Mouse (Mus musculus) cerebellum, postnatal 25 days (tissue): ENCODE results near the gene Wrb.

ENCODE experiments used
- DNase-seq, 2 experiments: peaks; one replicate each; pipeline ENCODE4 v3.0.0; 2021; ENCODE audit warnings: mixed read lengths in 2 of 2

Gene Wrb

DNA sequence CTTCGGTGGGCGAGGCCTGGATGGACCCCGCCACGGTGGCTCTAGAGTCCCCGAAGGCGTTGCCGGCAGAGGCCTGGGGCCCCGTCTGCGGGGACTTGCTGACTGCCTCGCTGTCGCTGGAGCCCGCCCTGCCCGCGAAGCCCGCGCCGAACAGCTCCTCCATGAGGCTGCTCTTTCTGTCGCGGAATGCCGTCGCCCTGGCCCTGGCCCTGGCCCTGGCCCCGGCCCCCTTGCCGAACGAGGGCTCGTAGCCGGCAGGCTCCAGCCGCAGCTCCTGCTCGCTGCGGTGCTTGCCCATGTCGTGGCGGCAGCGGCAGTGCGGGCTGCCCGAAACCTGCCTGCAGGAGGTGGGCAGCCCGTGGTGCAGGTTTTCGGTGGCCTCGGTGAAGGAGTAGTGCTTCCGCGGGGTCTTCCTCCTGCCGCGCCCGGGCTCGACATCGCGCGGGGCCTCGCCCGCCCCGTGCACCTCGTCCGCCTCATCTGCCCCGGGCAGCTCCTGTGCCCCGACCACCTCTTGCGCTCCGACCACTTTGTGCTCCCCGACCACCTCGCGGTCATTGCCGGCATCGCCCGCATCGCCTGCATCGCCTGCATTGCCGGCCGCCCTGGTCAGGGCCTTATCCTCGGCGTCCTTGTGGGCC, 14.0 kb downstream of the Wrb start:
- peak; percentile 78 to 80 for DNase-seq

DNA sequence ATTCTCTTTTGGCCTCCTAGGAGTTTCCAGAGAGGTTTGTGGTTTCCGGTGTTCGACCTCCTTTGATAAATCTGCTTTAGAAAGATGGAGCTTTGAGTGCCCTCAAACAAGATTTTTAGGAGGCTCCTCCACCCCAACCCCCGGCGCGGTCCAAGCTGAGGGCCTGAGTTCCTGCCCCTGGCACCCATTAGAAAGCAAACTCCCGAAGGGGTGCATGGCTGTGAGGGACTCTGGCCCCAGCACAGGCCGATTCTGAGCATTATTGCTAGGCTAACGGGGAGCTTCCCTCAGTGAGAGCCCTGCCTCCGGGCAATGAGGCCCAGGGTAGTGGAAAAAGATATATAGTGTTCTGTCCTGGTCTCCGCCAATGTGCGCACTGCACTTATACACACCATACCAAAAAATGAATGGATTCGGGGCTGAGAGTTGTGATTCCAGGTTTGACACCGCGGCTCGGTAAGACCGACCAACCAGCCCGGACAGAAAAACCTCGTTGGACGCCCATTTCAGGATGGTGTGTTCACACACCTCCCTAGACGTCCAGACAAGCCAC, 14.7 kb downstream of the Wrb start:
- DNase-seq: peak in 1 of 2 experiments; percentile 46

DNA sequence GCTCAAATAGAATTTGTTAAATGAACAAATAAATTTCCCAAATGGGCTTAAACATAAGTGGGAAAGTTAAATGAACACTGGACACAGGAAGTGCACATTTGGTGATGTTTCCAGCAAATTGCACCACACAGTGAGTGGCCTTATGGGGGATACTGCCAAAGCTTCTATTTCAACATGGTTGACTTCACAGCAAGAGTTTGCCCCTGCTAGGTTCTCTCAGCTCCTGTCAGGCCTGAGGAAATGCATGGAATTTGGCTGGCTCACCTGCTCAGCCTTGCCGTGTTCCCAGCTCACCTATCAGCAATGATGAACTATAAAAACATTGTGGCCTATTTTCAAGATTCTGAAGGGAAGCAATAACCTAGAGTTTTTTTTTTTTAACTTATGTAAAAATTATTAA, 15.7 kb downstream of the Wrb start:
- peak; percentile 46 to 53 for DNase-seq

DNA sequence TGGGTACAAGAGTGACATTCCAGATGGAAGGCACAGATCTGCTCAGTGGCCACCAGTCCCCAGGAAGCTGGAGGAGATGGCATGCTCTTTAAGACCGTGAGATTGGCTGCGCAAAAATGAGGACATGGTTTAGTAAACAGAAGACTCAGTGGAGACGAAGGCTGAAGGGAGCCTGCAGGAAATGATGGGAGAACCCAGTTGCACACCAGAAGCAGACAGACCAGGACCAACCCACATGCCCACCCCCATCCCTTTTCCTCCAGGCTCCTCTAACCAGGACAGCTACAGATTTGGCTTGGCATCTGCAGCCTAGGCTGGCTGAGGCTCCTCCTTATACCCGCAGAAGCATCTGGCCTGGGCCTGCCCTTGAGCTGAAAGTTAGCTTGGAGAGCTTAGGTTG, 16.1 kb downstream of the Wrb start:
- peak; percentile 52 to 54 for DNase-seq

DNA sequence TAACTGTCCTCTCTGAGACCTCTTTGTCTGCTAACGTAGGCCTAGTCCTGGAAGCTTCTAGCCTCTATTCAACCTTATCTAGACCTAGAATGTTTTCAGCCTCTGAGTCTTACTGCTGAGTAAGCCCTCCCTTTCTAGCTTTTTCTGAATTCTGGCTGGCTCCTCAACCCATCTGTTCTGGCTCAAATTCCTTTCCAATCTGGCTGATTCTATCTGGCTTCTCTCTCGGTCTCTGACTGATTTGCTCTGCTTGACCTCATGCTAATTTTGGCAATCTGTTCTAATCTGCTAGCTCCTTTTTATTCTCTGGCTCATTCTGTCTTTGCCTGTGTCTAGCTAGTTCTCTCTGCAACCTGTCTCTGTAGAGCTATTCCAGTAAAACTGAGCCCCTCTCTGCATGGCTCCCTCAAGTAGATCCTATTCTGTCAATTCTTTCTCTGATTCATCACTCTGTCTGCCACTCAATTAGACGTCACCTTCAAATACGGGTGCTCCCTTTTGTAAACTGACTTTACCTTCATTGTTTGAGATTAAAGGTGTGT, 20.6 kb downstream of the Wrb start:
- DNase-seq: peak; percentile 60 to 64

DNA sequence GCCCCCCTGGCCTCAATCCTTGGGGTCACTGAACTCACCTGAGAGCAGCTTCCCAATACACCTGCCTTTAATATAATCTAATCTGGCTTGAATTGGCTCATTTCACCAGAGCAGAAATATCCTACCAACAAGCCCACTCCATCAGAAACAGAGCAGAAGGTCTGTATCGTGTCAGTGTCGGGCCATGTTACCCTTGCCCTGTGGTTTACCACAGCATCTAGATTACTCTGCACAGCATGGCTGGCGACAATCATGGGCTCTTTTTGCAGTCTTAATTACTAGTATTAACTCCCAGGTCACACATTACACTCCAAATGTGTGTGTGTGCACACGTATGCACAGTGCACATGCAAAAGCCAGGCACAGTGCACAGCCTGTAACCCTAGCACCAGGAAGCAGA, 23.6 kb downstream of the Wrb start:
- no peak for DNase-seq

DNA sequence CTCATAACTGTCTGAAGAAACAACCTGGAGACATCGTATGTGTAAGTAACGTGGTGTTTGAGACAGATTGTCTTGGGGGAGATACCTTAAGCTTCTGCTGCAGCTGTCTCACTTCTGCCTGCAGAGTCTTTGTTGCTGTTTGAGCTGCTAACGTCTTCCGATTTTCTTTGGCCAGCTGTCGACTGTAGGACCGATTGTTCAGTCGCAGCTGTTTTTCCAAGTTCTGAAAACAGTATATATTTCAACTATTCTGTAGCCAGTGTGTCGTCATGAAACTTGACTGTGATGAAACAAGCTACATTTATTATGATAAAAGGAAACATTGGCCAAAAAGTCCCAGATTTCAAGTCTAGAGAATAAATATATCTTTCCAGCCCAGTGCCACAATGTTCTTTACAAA, 28.4 kb downstream of the Wrb start:
- no peak for DNase-seq

DNA sequence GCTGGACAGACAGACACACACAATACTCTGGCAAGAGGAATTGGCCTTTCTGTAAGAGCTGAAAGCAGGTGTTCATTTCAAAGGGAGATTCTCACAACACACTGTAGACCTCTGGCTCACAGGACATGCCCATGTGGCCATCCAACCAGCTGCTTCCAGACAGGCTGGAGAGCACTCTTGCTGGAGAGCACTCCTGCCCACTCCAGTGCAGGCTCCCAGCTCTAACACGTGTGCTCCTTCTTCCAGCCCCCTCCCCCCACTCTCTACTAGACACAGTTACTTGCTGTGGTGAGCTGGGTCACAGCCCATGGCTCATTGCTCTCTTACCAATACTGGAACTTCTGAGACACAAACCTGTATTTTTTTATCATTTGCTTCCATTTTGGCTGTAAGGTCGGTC, 30.2 kb downstream of the Wrb start:
- DNase-seq: no peak

DNA sequence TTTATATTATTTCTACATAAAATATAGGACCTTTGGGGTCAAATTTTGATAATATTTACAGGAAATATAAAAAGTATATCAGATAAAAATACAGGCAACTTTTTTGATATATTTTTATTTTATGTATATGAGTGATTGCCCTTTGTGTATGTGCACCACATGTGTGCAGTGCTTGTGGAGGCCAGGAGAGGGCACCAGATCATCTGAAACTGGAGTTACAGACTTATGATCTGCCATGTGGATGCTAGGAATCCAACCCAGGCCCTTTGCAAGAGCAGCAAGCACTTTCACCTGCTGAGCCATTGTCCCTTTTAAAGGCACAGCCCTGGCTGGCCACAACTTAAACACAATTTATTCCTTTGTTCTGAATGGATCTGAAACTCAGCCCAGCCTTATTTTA, 33.9 kb downstream of the Wrb start:
- no peak for DNase-seq

DNA sequence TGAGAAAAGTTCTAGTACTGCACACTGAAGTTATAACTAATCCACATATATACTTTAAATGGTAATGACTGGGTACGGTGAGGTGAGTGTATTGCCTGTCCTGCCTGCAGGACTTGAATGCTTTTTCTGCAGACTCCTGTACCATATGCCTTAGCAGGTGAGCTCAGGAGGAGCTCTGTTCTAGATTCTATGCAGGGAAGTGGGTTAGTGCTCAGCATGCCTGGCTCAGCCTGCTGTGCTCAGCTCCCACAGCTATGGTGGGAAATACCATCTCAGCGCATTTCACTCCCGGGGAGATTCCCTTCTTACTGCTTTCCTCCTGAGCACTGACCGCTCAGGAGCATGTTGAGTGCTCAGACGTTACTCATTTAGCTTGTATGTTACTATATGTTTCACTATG, 42.4 kb downstream of the Wrb start:
- DNase-seq: peak; percentile 49 to 55

DNA sequence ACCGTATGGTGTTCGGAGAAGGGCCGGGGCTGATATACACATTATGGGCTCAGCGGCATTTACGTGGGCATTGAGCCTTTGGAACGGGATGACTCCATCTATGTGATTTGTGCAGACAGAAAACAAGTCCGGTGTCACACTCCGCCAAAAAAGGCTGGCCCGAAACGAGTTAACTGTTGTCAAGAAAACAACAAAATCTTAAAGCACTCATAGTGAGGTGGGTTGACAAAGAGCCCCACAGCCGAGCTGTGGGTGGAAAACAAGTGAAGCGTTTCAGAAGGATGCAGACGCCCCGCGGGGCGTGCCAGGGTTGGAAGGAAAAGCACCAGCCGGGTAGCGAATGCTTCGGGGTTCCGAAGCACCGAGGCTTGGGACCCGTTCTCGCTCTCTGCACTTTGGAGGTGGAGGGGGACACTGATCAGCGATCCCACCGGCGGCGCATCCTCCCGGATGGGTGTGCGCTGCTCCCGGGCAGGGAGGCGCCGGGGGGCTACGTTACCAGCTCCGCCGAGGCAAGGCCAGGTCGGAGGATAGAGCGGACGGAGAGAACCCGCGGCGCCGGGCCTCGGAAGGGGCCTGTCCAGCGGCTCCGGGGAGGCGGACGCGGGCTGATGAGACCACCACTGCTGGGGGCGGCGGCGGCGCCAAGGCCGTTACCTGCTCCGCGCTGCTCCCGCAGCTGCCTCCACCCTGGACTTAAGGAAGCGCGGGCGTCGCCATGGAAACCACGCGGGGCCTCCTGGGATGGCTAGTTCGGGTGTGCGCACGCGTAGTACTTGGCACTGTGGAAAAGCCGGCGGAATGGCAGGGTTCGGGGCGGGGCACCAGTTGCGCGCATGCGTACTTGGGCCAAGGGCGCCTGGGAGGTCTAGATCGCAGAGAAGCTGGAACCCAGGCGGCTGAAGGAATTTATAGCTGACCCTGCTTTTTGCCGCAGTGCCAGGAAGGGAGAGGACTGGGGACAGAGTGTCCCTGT, 46.6 kb downstream of the Wrb start, which contains the start of gene Lca5l:
Gene Lca5l, minus strand, starts transcription at position 741 of the 976 bp plus-strand sequence.
- DNase-seq: peak; percentile 100

DNA sequence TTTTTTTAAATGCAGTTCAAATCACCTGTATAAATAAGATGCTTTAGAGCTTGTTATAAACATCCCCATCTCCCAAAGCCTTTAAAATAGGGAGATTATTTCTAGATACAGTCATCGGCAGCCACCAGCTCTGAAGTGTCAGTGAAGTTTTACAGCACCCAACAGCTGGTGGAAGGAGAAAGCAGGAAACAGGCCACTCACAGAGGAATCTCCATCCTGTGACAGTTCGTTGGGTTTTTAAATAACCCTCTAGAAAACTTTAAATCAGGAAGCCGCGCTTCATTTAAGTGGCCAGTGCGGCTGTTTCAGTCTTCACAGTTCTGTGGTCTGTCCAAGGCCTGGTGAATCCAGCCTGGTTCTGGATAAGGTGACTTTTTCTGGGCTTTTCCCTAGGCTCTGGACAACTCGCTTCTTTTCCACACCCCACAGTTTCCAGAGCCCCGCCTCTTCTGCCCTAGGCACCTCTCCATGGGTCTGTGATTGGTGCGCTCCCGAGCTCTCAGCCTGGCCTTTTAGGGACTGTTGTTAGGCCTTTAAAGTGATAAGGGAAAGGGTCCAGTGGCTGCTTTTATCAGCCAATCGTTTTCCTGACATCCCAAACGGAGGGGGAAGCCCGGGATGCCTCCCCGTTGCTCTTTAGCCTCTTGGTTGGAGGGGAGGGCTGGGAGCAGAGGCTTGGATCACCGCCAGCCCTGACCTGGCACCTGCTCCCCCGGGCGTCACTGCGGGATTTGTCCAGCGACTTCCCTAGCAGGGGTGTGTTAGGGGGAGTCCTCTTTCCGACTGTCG, 54.9 kb downstream of the Wrb start, which contains the start of gene Sh3bgr:
Gene Sh3bgr, plus strand, starts transcription at position 538 of the 789 bp plus-strand sequence.
- peak; percentile 77 to 79 for DNase-seq

DNA sequence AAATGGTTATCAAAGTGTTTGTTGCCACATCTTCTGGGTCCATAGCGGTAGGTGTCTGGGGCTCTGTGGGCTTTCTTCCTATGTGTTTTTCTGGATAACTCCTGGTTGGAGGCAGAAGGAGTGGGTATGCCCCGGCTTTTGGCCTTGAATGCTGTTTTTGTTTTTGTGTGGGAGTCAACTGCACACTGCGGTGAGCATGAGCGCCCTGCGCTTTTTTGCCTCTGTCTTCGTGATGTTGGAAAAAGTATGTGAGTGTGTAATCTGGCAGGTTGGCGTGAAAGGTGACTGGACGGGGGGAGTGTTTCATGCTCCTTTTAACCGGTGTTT, 55.5 kb downstream of the Wrb start:
- DNase-seq: no peak

DNA sequence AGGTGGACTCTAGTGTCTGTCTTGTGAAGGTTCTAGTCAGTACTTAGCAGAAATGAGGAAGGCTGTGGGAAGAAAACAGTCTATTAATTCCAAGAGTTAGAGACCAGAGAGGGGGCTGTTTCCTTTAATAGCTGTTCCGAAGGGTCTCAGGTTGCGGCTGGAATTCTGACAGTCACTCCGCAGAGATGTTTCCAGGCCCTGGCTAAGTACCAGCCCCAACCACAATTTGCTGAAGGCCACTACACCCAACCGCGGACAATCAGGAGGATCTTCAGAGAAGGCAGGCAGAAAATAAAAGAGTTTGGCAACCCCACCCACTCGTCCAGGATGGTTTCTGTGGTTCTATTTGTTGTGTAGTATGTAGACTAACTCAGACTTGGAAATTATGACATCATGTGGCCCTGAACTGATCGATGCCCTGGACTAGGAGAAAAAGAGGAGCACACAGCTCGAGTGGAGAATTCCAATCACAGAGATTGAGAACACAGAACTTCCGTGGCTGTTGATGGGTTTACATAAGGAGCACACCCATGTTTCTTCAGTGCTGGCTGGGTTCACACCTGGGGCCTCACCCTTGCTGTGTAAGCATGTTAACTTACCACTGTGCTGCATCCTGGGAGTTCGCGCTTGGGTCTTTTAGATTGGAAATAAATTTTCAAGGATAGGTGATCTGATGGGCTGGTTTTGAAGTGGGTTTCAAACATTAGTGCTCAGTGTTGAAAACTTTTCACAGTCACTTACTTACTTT, 56.5 kb downstream of the Wrb start:
- DNase-seq: no peak
